Mouse (Mus musculus) midbrain, embryonic 16.5 days (tissue): Measurements from ENCODE around the gene Ing5. TPM values are rescaled to one million over a fixed set of nuclear protein-coding genes. Genes with fewer than 3 reads are reported as not detected.

Source experiments
- polyA plus RNA-seq: library from polyadenylated mRNA; unstranded; fragments of >200 nt; fragmentation: Nextera tagmentation; extraction: Ambion mirVana; gene quantifications from 2 replicates; pipeline ENCODE4 v1.2.1, GENCODE M21; 2015

The Ing5 gene
- polyA plus RNA-seq, 1 experiment from 2014 or later = 10.0 TPM

Other genes starting within 250 kb of the Ing5 start
- 347 and 394 TPM in 2 replicates for gene Stk25, start 145.3 kb upstream of the Ing5 start, polyA plus RNA-seq
- gene Bok, start 118.3 kb upstream of the Ing5 start, polyA plus RNA-seq = 99.0 and 102 TPM in 2 replicates
- gene Atg4b, start 52.5 kb upstream of the Ing5 start, polyA plus RNA-seq = 92.5 and 109 TPM in 2 replicates
- 54.8 TPM in 2 replicates for gene Thap4, start 49.1 kb upstream of the Ing5 start, polyA plus RNA-seq
- 134 and 140 TPM in 2 replicates for gene Dtymk, start 2.0 kb upstream of the Ing5 start, polyA plus RNA-seq
- gene D2hgdh, start 20.9 kb downstream of the Ing5 start, polyA plus RNA-seq = 15.7 and 16.7 TPM in 2 replicates
- not detected in 2 replicates for gene Gal3st2, start 57.3 kb downstream of the Ing5 start, polyA plus RNA-seq
- not detected in 2 replicates for gene Gal3st2b, start 114.3 kb downstream of the Ing5 start, polyA plus RNA-seq
- gene Gal3st2c, start 186.5 kb downstream of the Ing5 start, polyA plus RNA-seq = not detected in 2 replicates
- gene Neu4, start 216.5 kb downstream of the Ing5 start, polyA plus RNA-seq = not detected in 2 replicates
- gene Pdcd1, start 248.6 kb downstream of the Ing5 start, polyA plus RNA-seq = not detected in 2 replicates